Mouse (Mus musculus) MEL (cell line): ENCODE results near the gene Slc39a7. TPM values are rescaled to one million over a fixed set of nuclear protein-coding genes. Genes with fewer than 3 reads are reported as not detected.

Experiments
- DNase-seq: peaks from one replicate; pipeline ENCODE4 v3.0.0; 2011; ENCODE audit warnings: low read depth, low spot score
- H3K27ac ChIP-seq: 2 replicates; pipeline ENCODE4 v1.5.1; 2012; ENCODE audit warnings: low read depth, mild to moderate bottlenecking, control low read depth, low read length, moderate library complexity; ENCODE audit not compliant: control insufficient read depth
- H3K27me3 ChIP-seq, 2 experiments: fragments of 150-350 bp in 1 of 2; sonication (generic) in 1 of 2; 2 replicates each; pipeline ENCODE4 v1.6.1; 2012; ENCODE audit warnings: low read length in 2 of 2, mild to moderate bottlenecking in 2 of 2, improper control_type of control experiment in 1 of 2, moderate library complexity in 1 of 2; ENCODE audit not compliant: insufficient read depth in 2 of 2, control insufficient read depth in 1 of 2
- H3K36me3 ChIP-seq, 2 experiments: 2 replicates each; pipeline ENCODE4 v1.6.1; 2012 to 2014; ENCODE audit warnings: low read length in 2 of 2, improper control_type of control experiment in 1 of 2, inconsistent platforms in 1 of 2, mild to moderate bottlenecking in 1 of 2; ENCODE audit not compliant: insufficient read depth in 2 of 2, control insufficient read depth in 1 of 2
- H3K4me1 ChIP-seq, 2 experiments: fragments of 150-350 bp in 1 of 2; sonication (generic) in 1 of 2; 2 replicates each; pipeline ENCODE4 v1.6.1; 2012; ENCODE audit warnings: low read length in 2 of 2, improper control_type of control experiment in 1 of 2, mild to moderate bottlenecking in 1 of 2; ENCODE audit not compliant: insufficient read depth in 2 of 2, control insufficient read depth in 1 of 2
- H3K4me3 ChIP-seq, 2 experiments: fragments of 150-350 bp in 1 of 2; sonication (generic) in 1 of 2; 2 replicates each; pipeline ENCODE4 v1.5.1; 2012; ENCODE audit warnings: low read depth in 2 of 2, low read length in 2 of 2, mild to moderate bottlenecking in 2 of 2, moderate library complexity in 2 of 2, control low read depth in 1 of 2, improper control_type of control experiment in 1 of 2; ENCODE audit not compliant: control insufficient read depth in 1 of 2, insufficient read depth in 1 of 2
- H3K79me2 ChIP-seq: 2 replicates; pipeline ENCODE4 v1.6.1; 2012; ENCODE audit warnings: mild to moderate bottlenecking, low read length, moderate library complexity; ENCODE audit not compliant: control insufficient read depth, poor library complexity, insufficient read depth
- H3K9ac ChIP-seq: 2 replicates; pipeline ENCODE4 v1.6.1; 2012; ENCODE audit warnings: low read depth, mild to moderate bottlenecking, control low read depth, low read length, moderate library complexity; ENCODE audit not compliant: control insufficient read depth, poor library complexity, severe bottlenecking
- H3K9me3 ChIP-seq: fragments of 150-350 bp; sonication (generic); replicated peaks from 2 replicates; pipeline ENCODE4 v1.6.1; 2012; ENCODE audit warnings: mild to moderate bottlenecking, low read length, improper control_type of control experiment, moderate library complexity; ENCODE audit not compliant: insufficient read depth
- CHD1 ChIP-seq: IDR thresholded peaks from 2 replicates; pipeline ENCODE4 v1.6.1; 2012; ENCODE audit warnings: low read depth, mild to moderate bottlenecking, inconsistent platforms, low read length, improper control_type of control experiment
- CHD2 ChIP-seq: IDR thresholded peaks from 2 replicates; pipeline ENCODE4 v1.6.1; 2011; ENCODE audit warnings: low read length, improper control_type of control experiment
- CTCF ChIP-seq, 3 experiments: IDR thresholded peaks in 2 of 3; conservative IDR thresholded peaks in 1 of 3; 2 replicates each; pipeline ENCODE4 v1.5.1; 2011 to 2012; ENCODE audit warnings: low read length in 3 of 3, low read depth in 2 of 3, mild to moderate bottlenecking in 2 of 3, improper control_type of control experiment in 1 of 3, inconsistent platforms in 1 of 3, mixed read lengths in 1 of 3, moderate library complexity in 1 of 3; ENCODE audit not compliant: control insufficient read depth in 1 of 3, insufficient read depth in 1 of 3, poor library complexity in 1 of 3, severe bottlenecking in 1 of 3
- EP300 ChIP-seq, 2 experiments: IDR thresholded peaks; 2 replicates each; pipeline ENCODE4 v1.6.1; 2011; ENCODE audit warnings: improper control_type of control experiment in 2 of 2, low read length in 2 of 2, low read depth in 1 of 2, mild to moderate bottlenecking in 1 of 2
- ETS1 ChIP-seq: IDR thresholded peaks from 2 replicates; pipeline ENCODE4 v1.6.1; 2012; ENCODE audit warnings: low read depth, mild to moderate bottlenecking, inconsistent platforms, low read length, improper control_type of control experiment, moderate library complexity
- GABPA ChIP-seq: IDR thresholded peaks from 2 replicates; pipeline ENCODE4 v1.6.1; 2012; ENCODE audit warnings: low read depth, mild to moderate bottlenecking, inconsistent platforms, low read length, improper control_type of control experiment, moderate library complexity
- GATA1 ChIP-seq: IDR thresholded peaks from 2 replicates; pipeline ENCODE4 v1.6.1; 2011; ENCODE audit warnings: low read depth, low read length, improper control_type of control experiment
- MAX ChIP-seq: IDR thresholded peaks from 2 replicates; pipeline ENCODE4 v1.6.1; 2011; ENCODE audit warnings: low read length, improper control_type of control experiment
- MAZ ChIP-seq: IDR thresholded peaks from 2 replicates; pipeline ENCODE4 v1.6.1; 2012; ENCODE audit warnings: low read depth, mild to moderate bottlenecking, inconsistent platforms, low read length, improper control_type of control experiment
- MEF2A ChIP-seq: IDR thresholded peaks from 2 replicates; pipeline ENCODE4 v1.6.1; 2014; ENCODE audit warnings: low read depth, mild to moderate bottlenecking, inconsistent platforms, low read length, improper control_type of control experiment; ENCODE audit not compliant: poor library complexity, insufficient replicate concordance, severe bottlenecking; ENCODE audit errors: extremely low read depth
- MYB ChIP-seq: IDR thresholded peaks from 2 replicates; pipeline ENCODE4 v1.6.1; 2011; ENCODE audit warnings: mild to moderate bottlenecking, low read depth, low read length, improper control_type of control experiment
- MYC ChIP-seq: IDR thresholded peaks from 2 replicates; pipeline ENCODE4 v1.6.1; 2011; ENCODE audit warnings: low read depth, mild to moderate bottlenecking, low read length, improper control_type of control experiment, moderate library complexity
- NELFE ChIP-seq: IDR thresholded peaks from 2 replicates; pipeline ENCODE4 v1.6.1; 2011; ENCODE audit warnings: low read depth, low read length, improper control_type of control experiment
- NRF1 ChIP-seq: IDR thresholded peaks from 2 replicates; pipeline ENCODE4 v1.6.1; 2014; ENCODE audit warnings: low read depth, mild to moderate bottlenecking, inconsistent platforms, low read length, improper control_type of control experiment, moderate library complexity; ENCODE audit not compliant: poor library complexity, insufficient read depth, severe bottlenecking
- POLR2AphosphoS2 ChIP-seq: IDR thresholded peaks from 2 replicates; pipeline ENCODE4 v1.6.1; 2011; ENCODE audit warnings: low read length, improper control_type of control experiment
- RAD21 ChIP-seq: IDR thresholded peaks from 2 replicates; pipeline ENCODE4 v1.6.1; 2011; ENCODE audit warnings: mild to moderate bottlenecking, low read depth, low read length, improper control_type of control experiment
- RCOR1 ChIP-seq: IDR thresholded peaks from 2 replicates; pipeline ENCODE4 v1.6.1; 2012; ENCODE audit warnings: low read depth, mild to moderate bottlenecking, inconsistent platforms, low read length, improper control_type of control experiment
- SIN3A ChIP-seq: IDR thresholded peaks from 2 replicates; pipeline ENCODE4 v1.6.1; 2012; ENCODE audit warnings: low read length, improper control_type of control experiment, inconsistent platforms
- SMC3 ChIP-seq: IDR thresholded peaks from 2 replicates; pipeline ENCODE4 v1.6.1; 2011; ENCODE audit warnings: low read depth, low read length, improper control_type of control experiment
- TBP ChIP-seq: IDR thresholded peaks from 2 replicates; pipeline ENCODE4 v1.8.0; 2011; ENCODE audit warnings: low read depth, low read length, improper control_type of control experiment
- USF2 ChIP-seq, 2 experiments: IDR thresholded peaks; 2 replicates each; pipeline ENCODE4 v1.6.1; 2011 to 2012; ENCODE audit warnings: improper control_type of control experiment in 2 of 2, low read length in 2 of 2, borderline replicate concordance in 1 of 2, inconsistent platforms in 1 of 2, low read depth in 1 of 2, mild to moderate bottlenecking in 1 of 2; ENCODE audit not compliant: insufficient read depth in 1 of 2
- ZC3H11A ChIP-seq: IDR thresholded peaks from 2 replicates; pipeline ENCODE4 v1.6.1; 2012; ENCODE audit warnings: low read depth, mild to moderate bottlenecking, inconsistent platforms, low read length, improper control_type of control experiment
- ZKSCAN1 ChIP-seq: IDR thresholded peaks from 2 replicates; pipeline ENCODE4 v1.6.1; 2012; ENCODE audit warnings: low read depth, mild to moderate bottlenecking, inconsistent platforms, low read length, improper control_type of control experiment, moderate library complexity
- polyA plus RNA-seq, 2 experiments: library from polyadenylated mRNA; stranded (reverse) in 1 of 2; unstranded in 1 of 2; fragments of >175 nt in 1 of 2; fragments of >200 nt in 1 of 2; gene quantifications; 2 replicates each; pipeline versions ENCODE4 v1.2.1 to v1.2.4; 2012; ENCODE audit warnings: low replicate concordance in 2 of 2, low read depth in 1 of 2; ENCODE audit not compliant: insufficient read length in 2 of 2, insufficient read depth in 1 of 2, missing spikeins in 1 of 2
- total RNA-seq: library from RNA; depleted of rRNA; stranded (reverse); fragments of 300-350 nt; gene quantifications from 2 replicates; pipeline ENCODE4 v1.2.3, GENCODE M21; 2012

Gene Slc39a7
- total and polyA plus RNA-seq, 3 experiments = 150 to 152 TPM; not detected in 1

DNA sequence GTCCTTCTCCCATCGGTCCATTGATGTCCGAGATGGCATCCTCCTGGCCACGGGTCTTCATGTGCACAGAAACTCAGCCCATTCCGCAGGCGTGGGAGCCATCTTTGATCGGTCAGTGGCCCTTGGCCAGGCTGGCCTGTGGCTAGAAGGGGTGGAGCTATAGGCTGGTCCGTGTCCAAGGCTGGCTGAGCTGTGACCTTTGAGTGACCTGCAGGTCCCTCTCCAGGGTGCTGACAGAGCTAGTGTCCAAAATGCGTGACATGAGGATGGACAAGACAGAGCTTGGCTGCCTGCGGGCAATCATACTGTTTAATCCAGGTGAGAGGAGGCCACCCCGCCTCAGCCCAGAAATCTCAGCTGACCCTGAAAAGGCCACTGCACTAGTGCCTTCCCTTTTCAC, 5.2 kb upstream of the Slc39a7 start:
- H3K4me1 ChIP-seq = peaks cover 2 to 10% of the 10 kb centered on the region in 2 experiments; a peak in 3 of 4 replicates
- no peak overlapping the region for H3K27ac ChIP-seq
- no peaks in the 10 kb centered on the region for H3K9me3 ChIP-seq
- no peak overlapping the region for H3K4me3 ChIP-seq
- peaks cover 20% of the 10 kb centered on the region for H3K79me2 ChIP-seq
- DNase-seq = no peak
- TF ChIP-seq USF2 (IDR thresholded peaks at IDR 0.05; ENCODE audit: borderline replicate concordance in 1 of 2, insufficient read depth in 1 of 2, low read depth in 1 of 2, low read length in 2 of 2) = no peak
- TF ChIP-seq RCOR1 = no peak
- TF ChIP-seq TBP = no peak
- no peak for TF ChIP-seq CHD1
- no peak for TF ChIP-seq EP300 (IDR thresholded peaks at IDR 0.05; ENCODE audit: low read depth in 1 of 2, low read length in 2 of 2)
- no peak for TF ChIP-seq CHD2
- TF ChIP-seq MAX = no peak
- no peak for TF ChIP-seq MAZ
- no peak overlapping the region for H3K9ac ChIP-seq
- peaks cover 2 to 6% of the 10 kb centered on the region in 2 experiments; a peak in 3 of 4 replicates for H3K36me3 ChIP-seq
- no peaks in the 10 kb centered on the region for H3K27me3 ChIP-seq

- Histone ChIP-seq H3K36me3 (peaks cover 2 to 6% of the 10 kb centered on the region in 2 experiments; a peak in 3 of 4 replicates), H3K9me3 (no peaks in the 10 kb centered on the region), H3K79me2 (peaks cover 30% of the 10 kb centered on the region), H3K27me3 (no peaks in the 10 kb centered on the region), H3K9ac (no peak overlapping the region), H3K4me3 (no peak overlapping the region)
- no peak for TF ChIP-seq SMC3
- no peak for TF ChIP-seq ZKSCAN1
- TF ChIP-seq, all 39 proteins: peak for 0
- Histone ChIP-seq H3K27ac (no peak overlapping the region), H3K4me1 (peaks cover 2 to 13% of the 10 kb centered on the region in 2 experiments; a peak in 3 of 4 replicates)
- DNase-seq = no peak
Measured at GRCm38 (mm10) chr17:34035517-34035916, 4.0 kb upstream of the Slc39a7 start.

GRCm38 (mm10) chr17:34034064-34034463, 2.6 kb upstream of the Slc39a7 start:
- Histone ChIP-seq H3K9ac (no peak overlapping the region), H3K27ac (no peak overlapping the region), H3K79me2 (peaks cover 39% of the 10 kb centered on the region), H3K9me3 (no peaks in the 10 kb centered on the region), H3K36me3 (peaks cover 2 to 14% of the 10 kb centered on the region in 2 experiments; a peak in 3 of 4 replicates), H3K4me1 (peaks cover 2 to 21% of the 10 kb centered on the region in 2 experiments; a peak in 3 of 4 replicates), H3K4me3 (no peak overlapping the region), H3K27me3 (no peaks in the 10 kb centered on the region)
- peak; percentile 87 for DNase-seq
- TF ChIP-seq GABPA = no peak
- TF ChIP-seq RAD21 = peak; percentile 36
- peak; percentile 69 for TF ChIP-seq SMC3
- no peak for TF ChIP-seq ETS1
- peak; percentile 35; the same call in 1 of the 2 replicates for TF ChIP-seq ZC3H11A
- TF ChIP-seq CTCF (IDR thresholded peaks at IDR 0.05 in 2 of 3, conservative IDR thresholded peaks at IDR 0.05 in 1 of 3; ENCODE audit: control insufficient read depth in 1 of 3, insufficient read depth in 1 of 3, low read depth in 2 of 3, low read length in 3 of 3, poor library complexity in 1 of 3, severe bottlenecking in 1 of 3) = peak; percentile 78 to 85 (median 84)
- no peak for TF ChIP-seq CHD1
- TF ChIP-seq NELFE = no peak
- TF ChIP-seq POLR2AphosphoS2 = no peak
- TF ChIP-seq TBP = no peak
- TF ChIP-seq MEF2A = no peak
- no peak for TF ChIP-seq NRF1
- TF ChIP-seq SIN3A = peak; percentile 49; the same call in 1 of the 2 replicates
- no peak for TF ChIP-seq GATA1
- no peak for TF ChIP-seq MYC
- no peak for TF ChIP-seq MYB
